ENCODE assay signal across 29 mouse cellular contexts in the genomic region with DNA sequence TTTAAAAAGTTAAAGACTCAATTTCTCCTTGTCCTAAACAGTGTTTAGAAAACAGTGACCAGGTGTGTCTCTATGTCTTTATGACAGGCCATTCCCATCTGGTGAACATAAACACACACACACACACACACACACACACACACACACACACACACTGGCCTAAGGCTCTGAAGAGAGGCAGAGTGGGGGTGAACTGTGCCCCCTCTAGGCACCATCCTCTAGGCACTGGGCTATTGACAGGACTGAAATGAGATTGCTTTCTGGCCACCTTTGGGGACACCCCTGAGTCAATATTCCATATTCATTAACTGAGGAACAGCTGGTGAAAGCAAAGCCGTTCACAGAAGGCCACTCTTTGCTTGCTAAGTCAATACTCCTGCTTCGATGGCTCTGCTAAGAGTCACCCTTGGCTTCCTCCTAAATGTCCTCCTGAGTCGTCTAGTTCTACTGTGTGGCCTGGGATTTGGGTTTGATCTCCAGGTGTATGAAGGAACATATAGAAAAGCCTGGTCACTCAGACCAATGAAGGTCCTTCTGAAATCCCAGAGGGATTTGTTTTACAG.
A peak's percentile ranks its signal among the peaks of the same experiment; 100 is the strongest.
DNase-seq lines count a peak whose midpoint lies in the region; ATAC-seq and TF ChIP-seq lines count a peak whose summit lies in the region.
"Had no signal": no experiment of that assay in that cellular context is flagged by ENCODE, and none has a peak within 500 bp of the region (broad histone marks: within the 10 kb centered on the region; RNA-seq: fewer than 3 reads in every experiment).

No protein-coding gene starts in this region.

- no peak overlapping the region for H3K27ac ChIP-seq in hindbrain, embryonic 10.5 days
- H3K27ac ChIP-seq in hindbrain, postnatal 0 days, result no peak overlapping the region
- H3K27ac ChIP-seq in midbrain, embryonic 11.5 days (ENCODE audit: low read depth, low read length), result no peak overlapping the region
- no peak overlapping the region for H3K27ac ChIP-seq in midbrain, postnatal 0 days (ENCODE audit: low read depth, low read length)
- H3K27ac ChIP-seq in hindbrain, embryonic 14.5 days, result no peak overlapping the region
- H3K27ac ChIP-seq in midbrain, embryonic 15.5 days, result no peak overlapping the region
- H3K27ac ChIP-seq: embryonic facial prominence, embryonic 12.5 days; forebrain, embryonic 15.5 days; gastrocnemius, adult 2 months; heart, adult 2 months; kidney, postnatal 0 days; limb, embryonic 12.5 days; neural tube, embryonic 12.5 days had no signal

- no peak for TF ChIP-seq CTCF in hindbrain, postnatal 0 days (IDR thresholded peaks at IDR 0.05; ENCODE audit: low read depth)
- no peak for TF ChIP-seq CTCF in midbrain, postnatal 0 days (IDR thresholded peaks at IDR 0.05)

- no peaks in the 10 kb centered on the region for H3K36me3 ChIP-seq in hindbrain, embryonic 10.5 days
- no peaks in the 10 kb centered on the region for H3K36me3 ChIP-seq in hindbrain, postnatal 0 days (ENCODE audit: insufficient read depth, low read length)
- no peaks in the 10 kb centered on the region for H3K36me3 ChIP-seq in midbrain, embryonic 11.5 days (ENCODE audit: control insufficient read depth, insufficient read depth, low read length)
- no peaks in the 10 kb centered on the region for H3K36me3 ChIP-seq in midbrain, postnatal 0 days (ENCODE audit: insufficient read depth, low read length)
- H3K36me3 ChIP-seq in hindbrain, embryonic 14.5 days (replicated peaks; ENCODE audit: control insufficient read depth, insufficient read depth), result no peaks in the 10 kb centered on the region
- H3K36me3 ChIP-seq in midbrain, embryonic 15.5 days (replicated peaks), result no peaks in the 10 kb centered on the region
- H3K36me3 ChIP-seq: embryonic facial prominence, embryonic 12.5 days; forebrain, embryonic 15.5 days; G1E; heart, embryonic 12.5 days; limb, embryonic 12.5 days; neural tube, embryonic 12.5 days had no signal

- H3K4me2 ChIP-seq in hindbrain, postnatal 0 days (ENCODE audit: low read depth, low read length), result no peak overlapping the region
- H3K4me2 ChIP-seq in midbrain, embryonic 11.5 days, result no peak overlapping the region
- no peak overlapping the region for H3K4me2 ChIP-seq in midbrain, postnatal 0 days (ENCODE audit: low read depth, low read length, poor library complexity, severe bottlenecking)
- H3K4me2 ChIP-seq in hindbrain, embryonic 14.5 days (replicated peaks), result no peak overlapping the region
- H3K4me2 ChIP-seq in midbrain, embryonic 15.5 days, result no peak overlapping the region
- H3K4me2 ChIP-seq: embryonic facial prominence, embryonic 12.5 days; forebrain, embryonic 15.5 days; heart, embryonic 12.5 days; limb, embryonic 12.5 days; neural tube, embryonic 12.5 days had no signal

- 73% methylated on average over 3 of the region's 3 CpGs for WGBS in hindbrain, embryonic 10.5 days
- WGBS in hindbrain, postnatal 0 days, result 60% methylated on average over 3 of the region's 3 CpGs
- 47% methylated on average over 3 of the region's 3 CpGs for WGBS in midbrain, embryonic 11.5 days
- WGBS in midbrain, postnatal 0 days, result 54% methylated on average over 3 of the region's 3 CpGs
- WGBS in hindbrain, embryonic 14.5 days, result 54% methylated on average over 3 of the region's 3 CpGs
- WGBS in midbrain, embryonic 15.5 days, result 41% methylated on average over 3 of the region's 3 CpGs

- peak; percentile 15 for DNase-seq in hindbrain, embryonic 10.5 days (ENCODE audit: low spot score)
- no peak for DNase-seq in hindbrain, postnatal 0 days (ENCODE audit: low spot score)
- no peak for DNase-seq in midbrain, embryonic 11.5 days (ENCODE audit: low spot score, missing footprints)
- no peak for DNase-seq in midbrain, postnatal 0 days (ENCODE audit: low spot score)
- no peak for DNase-seq in hindbrain, embryonic 14.5 days (ENCODE audit: low spot score)
- no peak for DNase-seq in adrenal gland, postnatal 36 days
- no peak for DNase-seq in embryo, embryonic 10 days (ENCODE audit: low spot score)
- DNase-seq: adrenal gland, adult 8-10 months; cerebellum, adult 11 months; cerebellum, adult 9-10 months; cerebellum, postnatal 36 days; embryo, embryonic 11 days; gastrocnemius, adult 2 months; heart, adult 2 months; heart, postnatal 4 days; kidney, adult 8-10 months; lung, postnatal 4 days; right cerebral cortex, postnatal 4 days had no signal

- no peaks in the 10 kb centered on the region for H3K4me1 ChIP-seq in hindbrain, embryonic 10.5 days (replicated peaks)
- no peaks in the 10 kb centered on the region for H3K4me1 ChIP-seq in hindbrain, postnatal 0 days (ENCODE audit: insufficient read depth, low read length)
- no peaks in the 10 kb centered on the region for H3K4me1 ChIP-seq in midbrain, embryonic 11.5 days (ENCODE audit: control insufficient read depth, insufficient read depth, low read length)
- no peaks in the 10 kb centered on the region for H3K4me1 ChIP-seq in midbrain, postnatal 0 days (ENCODE audit: insufficient read depth, low read length)
- no peaks in the 10 kb centered on the region for H3K4me1 ChIP-seq in hindbrain, embryonic 14.5 days (replicated peaks; ENCODE audit: control insufficient read depth, insufficient read depth, low read length)
- H3K4me1 ChIP-seq in midbrain, embryonic 15.5 days, result no peaks in the 10 kb centered on the region
- H3K4me1 ChIP-seq: embryonic facial prominence, embryonic 12.5 days; forebrain, embryonic 15.5 days; heart, embryonic 12.5 days; limb, embryonic 12.5 days; megakaryocyte, embryonic 14.5 days; neural tube, embryonic 12.5 days had no signal

- H3K27me3 ChIP-seq in hindbrain, embryonic 10.5 days (ENCODE audit: insufficient read depth, poor library complexity, severe bottlenecking), result no peaks in the 10 kb centered on the region
- H3K27me3 ChIP-seq in hindbrain, postnatal 0 days (ENCODE audit: insufficient read depth, low read length), result no peaks in the 10 kb centered on the region
- no peaks in the 10 kb centered on the region for H3K27me3 ChIP-seq in midbrain, embryonic 11.5 days (ENCODE audit: control insufficient read depth, insufficient read depth, low read length)
- H3K27me3 ChIP-seq in midbrain, postnatal 0 days (ENCODE audit: insufficient read depth, low read length), result no peaks in the 10 kb centered on the region
- H3K27me3 ChIP-seq in hindbrain, embryonic 14.5 days (ENCODE audit: control insufficient read depth, insufficient read depth, low read length), result no peaks in the 10 kb centered on the region
- H3K27me3 ChIP-seq in midbrain, embryonic 15.5 days (replicated peaks), result no peaks in the 10 kb centered on the region
- H3K27me3 ChIP-seq: embryonic facial prominence, embryonic 12.5 days; forebrain, embryonic 15.5 days; heart, embryonic 12.5 days; limb, embryonic 12.5 days; megakaryocyte, embryonic 14.5 days; neural tube, embryonic 12.5 days had no signal

- no peak overlapping the region for H3K4me3 ChIP-seq in hindbrain, embryonic 10.5 days
- H3K4me3 ChIP-seq in hindbrain, postnatal 0 days (ENCODE audit: low read length), result no peak overlapping the region
- no peak overlapping the region for H3K4me3 ChIP-seq in midbrain, embryonic 11.5 days (ENCODE audit: low read depth, low read length)
- no peak overlapping the region for H3K4me3 ChIP-seq in midbrain, postnatal 0 days (ENCODE audit: low read depth, low read length)
- no peak overlapping the region for H3K4me3 ChIP-seq in hindbrain, embryonic 14.5 days (replicated peaks; ENCODE audit: low read length)
- no peak overlapping the region for H3K4me3 ChIP-seq in midbrain, embryonic 15.5 days
- H3K4me3 ChIP-seq: embryonic facial prominence, embryonic 12.5 days; forebrain, embryonic 15.5 days; gastrocnemius, adult 2 months; heart, adult 2 months; heart, embryonic 12.5 days; limb, embryonic 12.5 days; megakaryocyte, embryonic 14.5 days; neural tube, embryonic 12.5 days had no signal

- no peak overlapping the region for H3K9ac ChIP-seq in hindbrain, postnatal 0 days (replicated peaks; ENCODE audit: low read length)
- H3K9ac ChIP-seq in midbrain, embryonic 11.5 days (ENCODE audit: low read length), result no peak overlapping the region
- no peak overlapping the region for H3K9ac ChIP-seq in midbrain, postnatal 0 days (replicated peaks; ENCODE audit: low read length, poor library complexity, severe bottlenecking)
- H3K9ac ChIP-seq in hindbrain, embryonic 14.5 days, result no peak overlapping the region
- H3K9ac ChIP-seq in midbrain, embryonic 15.5 days, result no peak overlapping the region
- H3K9ac ChIP-seq: embryonic facial prominence, embryonic 12.5 days; forebrain, embryonic 15.5 days; heart, embryonic 12.5 days; limb, embryonic 12.5 days; neural tube, embryonic 12.5 days had no signal

- no peaks in the 10 kb centered on the region for H3K9me3 ChIP-seq in hindbrain, embryonic 10.5 days
- H3K9me3 ChIP-seq in hindbrain, postnatal 0 days (ENCODE audit: low read length), result no peaks in the 10 kb centered on the region
- no peaks in the 10 kb centered on the region for H3K9me3 ChIP-seq in midbrain, embryonic 11.5 days (ENCODE audit: control insufficient read depth, low read length)
- H3K9me3 ChIP-seq in midbrain, postnatal 0 days (ENCODE audit: low read length), result no peaks in the 10 kb centered on the region
- H3K9me3 ChIP-seq in hindbrain, embryonic 14.5 days (ENCODE audit: control insufficient read depth, low read length), result no peaks in the 10 kb centered on the region
- H3K9me3 ChIP-seq in midbrain, embryonic 15.5 days, result no peaks in the 10 kb centered on the region
- H3K9me3 ChIP-seq: embryonic facial prominence, embryonic 12.5 days; forebrain, embryonic 15.5 days; G1E; heart, embryonic 12.5 days; limb, embryonic 12.5 days; megakaryocyte, embryonic 14.5 days; neural tube, embryonic 12.5 days had no signal

- ATAC-seq in hindbrain, postnatal 0 days, result no peak
- ATAC-seq in midbrain, embryonic 11.5 days (ENCODE audit: low FRiP score), result peak; percentile 93
- ATAC-seq in midbrain, postnatal 0 days (ENCODE audit: low FRiP score), result no peak
- ATAC-seq in hindbrain, embryonic 14.5 days (ENCODE audit: low FRiP score), result 0 out of 2 replicates have a peak, but pooled peaks have one; percentile 31
- ATAC-seq in midbrain, embryonic 15.5 days (replicated peaks), result peak; percentile 51; the same call in 1 of the 2 replicates
- ATAC-seq: inflammation-experienced regulatory T-cells, adult 6 months; lung, postnatal 0 days had no signal

Comparison
In these comparisons a context has a peak if more than half of its experiments do, and no peak if none do; other contexts are left out.
1. ATAC-seq: peak in midbrain, embryonic 11.5 days (single experiment), hindbrain, embryonic 14.5 days (single experiment) and midbrain, embryonic 15.5 days (single experiment); none in hindbrain, postnatal 0 days (single experiment) and midbrain, postnatal 0 days (single experiment).